8 mouse cellular contexts compared by ENCODE assay signal in genomic region chr9:77789615-77790348, GRCm38 (mm10). TPM values are rescaled to one million over a fixed set of nuclear protein-coding genes. Genes with fewer than 3 reads are reported as not detected.
A peak's percentile ranks its signal among the peaks of the same experiment; 100 is the strongest.
DNase-seq lines count a peak whose midpoint lies in the region; ATAC-seq lines count a peak whose summit lies in the region.

No protein-coding gene starts in this region.

- peak; percentile 48 for DNase-seq in gastrocnemius, postnatal 10 days
- no peak for DNase-seq in gastrocnemius, postnatal 25 days
- peak; percentile 26 for DNase-seq in lung, postnatal 14 days
- DNase-seq in lung, adult 18-20 months, result no peak
- peak; percentile 82 for DNase-seq in heart, postnatal 4 days
- peak; percentile 30 for DNase-seq in right cerebral cortex, adult 18-20 months
- DNase-seq in spleen, postnatal 14 days (ENCODE audit: low spot score in 2 of 2), result no peak

- ATAC-seq in CD4-positive, CD25-positive, alpha-beta regulatory T cell, adult 4 months, result no peak

RNA-seq across cellular contexts. Expression of gene Gclc, which starts 35.4 kb away (rescaled TPM):
- 1 to 10 TPM; 5.0 to 7.7 TPM for total RNA-seq in gastrocnemius, postnatal 10 days (2021)
- 1 to 10 TPM; 7.1 to 7.9 TPM for total RNA-seq in gastrocnemius, postnatal 25 days (2021)
- total RNA-seq in heart, postnatal 4 days (2021), result 10 to 100 TPM; 12.0 to 12.4 TPM
- polyA plus RNA-seq in CD4-positive, CD25-positive, alpha-beta regulatory T cell, adult 4 months (2017; shearing (Covaris generic)), result 10 to 100 TPM in 1 of 2 experiments, 1 to 10 TPM in 1; 6.5 to 11.0 TPM

Comparison
In these comparisons a context has a peak if more than half of its experiments do, and no peak if none do; other contexts are left out.
1. DNase-seq: peak in gastrocnemius, postnatal 10 days (single experiment), lung, postnatal 14 days (single experiment), heart, postnatal 4 days (single experiment) and right cerebral cortex, adult 18-20 months (single experiment); none in gastrocnemius, postnatal 25 days (single experiment), lung, adult 18-20 months (0 of 2) and spleen, postnatal 14 days (0 of 2).